Comparison of ENCODE assay signal across 8 mouse cellular contexts in genomic region chr10:99266025-99266424, GRCm38 (mm10). TPM values are rescaled to one million over a fixed set of nuclear protein-coding genes. Genes with fewer than 3 reads are reported as not detected.
DNase-seq lines count a peak whose midpoint lies in the region; ATAC-seq lines count a peak whose summit lies in the region.

No protein-coding gene starts in this region.

- no peaks in the 10 kb centered on the region for H3K36me3 ChIP-seq in neural tube, embryonic 11.5 days (ENCODE audit: control insufficient read depth, insufficient read depth, low read length)
- H3K36me3 ChIP-seq in hindbrain, embryonic 15.5 days = no peaks in the 10 kb centered on the region
- H3K36me3 ChIP-seq in midbrain, embryonic 12.5 days = no peaks in the 10 kb centered on the region

- peak overlapping the region; percentile 69 for H3K9ac ChIP-seq in neural tube, embryonic 11.5 days (ENCODE audit: low read length)
- 0 out of 2 replicates have a peak overlapping the region, but pooled peaks have one; percentile 5 for H3K9ac ChIP-seq in hindbrain, embryonic 15.5 days
- peak overlapping the region; percentile 11; the same call in 1 of the 2 replicates for H3K9ac ChIP-seq in midbrain, embryonic 12.5 days (replicated peaks)

- ATAC-seq in neural tube, embryonic 11.5 days (ENCODE audit: insufficient read depth, low FRiP score, low TSS enrichment) = no peak
- ATAC-seq in hindbrain, embryonic 15.5 days (ENCODE audit: low FRiP score, low read depth) = no peak
- no peak for ATAC-seq in midbrain, embryonic 12.5 days (ENCODE audit: low FRiP score, low read depth)

- H3K4me1 ChIP-seq in neural tube, embryonic 11.5 days (ENCODE audit: control insufficient read depth, insufficient read depth, low read length) = peaks cover 46% of the 10 kb centered on the region
- H3K4me1 ChIP-seq in hindbrain, embryonic 15.5 days (replicated peaks) = peaks cover 50% of the 10 kb centered on the region
- peaks cover 62% of the 10 kb centered on the region for H3K4me1 ChIP-seq in midbrain, embryonic 12.5 days

- 0 out of 2 replicates have a peak, but pooled peaks cover 2% of the 10 kb centered on the region for H3K27me3 ChIP-seq in neural tube, embryonic 11.5 days (ENCODE audit: control insufficient read depth, insufficient read depth, low read length)
- 0 out of 2 replicates have a peak, but pooled peaks cover 2% of the 10 kb centered on the region for H3K27me3 ChIP-seq in hindbrain, embryonic 15.5 days
- H3K27me3 ChIP-seq in midbrain, embryonic 12.5 days = peaks cover 62% of the 10 kb centered on the region

- WGBS in neural tube, embryonic 11.5 days = 30% methylated on average over 14 of the region's 14 CpGs
- 37% methylated on average over 14 of the region's 14 CpGs for WGBS in hindbrain, embryonic 15.5 days
- 49% methylated on average over 14 of the region's 14 CpGs for WGBS in midbrain, embryonic 12.5 days

- H3K4me3 ChIP-seq in neural tube, embryonic 11.5 days (ENCODE audit: low read depth, low read length) = peak overlapping the region; percentile 52
- H3K4me3 ChIP-seq in hindbrain, embryonic 15.5 days = peak overlapping the region; percentile 60
- peak overlapping the region; percentile 68 for H3K4me3 ChIP-seq in midbrain, embryonic 12.5 days

- H3K4me2 ChIP-seq in neural tube, embryonic 11.5 days (ENCODE audit: low read depth) = peak overlapping the region; percentile 93
- peak overlapping the region; percentile 86 for H3K4me2 ChIP-seq in hindbrain, embryonic 15.5 days
- peak overlapping the region; percentile 85 for H3K4me2 ChIP-seq in midbrain, embryonic 12.5 days (replicated peaks)

- peak overlapping the region; percentile 62; the same call in 1 of the 2 replicates for H3K27ac ChIP-seq in neural tube, embryonic 11.5 days (ENCODE audit: low read depth, low read length)
- H3K27ac ChIP-seq in hindbrain, embryonic 15.5 days (replicated peaks) = peak overlapping the region; percentile 92; the same call in 1 of the 2 replicates
- no peak overlapping the region; the same call in 1 of the 2 replicates for H3K27ac ChIP-seq in midbrain, embryonic 12.5 days (replicated peaks)

- peak; percentile 25 to 33 for DNase-seq in cerebellum, postnatal 10 days
- DNase-seq in cerebellum, postnatal 4 days (ENCODE audit: low spot score in 2 of 2) = no peak
- no peak for DNase-seq in neural tube, embryonic 11.5 days (ENCODE audit: low spot score)
- no peak for DNase-seq in neural tube, embryonic 10.5 days (ENCODE audit: extremely low spot score, low spot score)
- no peak for DNase-seq in urinary bladder, postnatal 4 days (ENCODE audit: low spot score in 2 of 2)
- no peak for DNase-seq in natural killer cell, adult 2 months (ENCODE audit: low spot score in 2 of 2)

- no peaks in the 10 kb centered on the region for H3K9me3 ChIP-seq in neural tube, embryonic 11.5 days (ENCODE audit: control insufficient read depth, low read length)
- no peaks in the 10 kb centered on the region for H3K9me3 ChIP-seq in hindbrain, embryonic 15.5 days
- no peaks in the 10 kb centered on the region for H3K9me3 ChIP-seq in midbrain, embryonic 12.5 days

RNA-seq across cellular contexts. Expression of gene Dusp6, which starts 3.0 kb away (rescaled TPM):
- 57.5 and 62.0 TPM in 2 replicates for polyA plus RNA-seq in neural tube, embryonic 11.5 days (2014; fragmentation: Nextera tagmentation; extraction: Ambion mirVana)
- 25.4 and 28.9 TPM in 2 replicates for polyA plus RNA-seq in hindbrain, embryonic 15.5 days (2015; fragmentation: Nextera tagmentation; extraction: Ambion mirVana)
- polyA plus RNA-seq in midbrain, embryonic 12.5 days (2016; fragmentation: Nextera tagmentation; extraction: Ambion mirVana) = 23.9 and 24.3 TPM in 2 replicates

Comparison
In these comparisons a context has a peak if more than half of its experiments do, and no peak if none do; other contexts are left out.
1. DNase-seq: peak in cerebellum, postnatal 10 days (2 of 2); none in cerebellum, postnatal 4 days (0 of 2), neural tube, embryonic 11.5 days (single experiment), neural tube, embryonic 10.5 days (single experiment), urinary bladder, postnatal 4 days (0 of 2) and natural killer cell, adult 2 months (0 of 2).
2. H3K9ac ChIP-seq: peak in every context shown above with its lines; median percentile 69 in neural tube, embryonic 11.5 days; 11 in midbrain, embryonic 12.5 days; 5 in hindbrain, embryonic 15.5 days.
3. Peak in every context shown above with its lines, with median percentiles within 50 percentile points of each other: H3K4me2 ChIP-seq and H3K4me3 ChIP-seq.